Mouse (Mus musculus) granulocyte monocyte progenitor cell, adult 5-6 weeks (primary cell): Measurements from ENCODE around the gene Acoxl. TPM values are rescaled to one million over a fixed set of nuclear protein-coding genes. Genes with fewer than 3 reads are reported as not detected.

Source experiments
- ATAC-seq: replicated peaks from 2 replicates; pipeline ENCODE4 v1.8.0; 2016; ENCODE audit warnings: mild to moderate bottlenecking, moderate TSS enrichment, inconsistent platforms; ENCODE audit not compliant: poor library complexity, severe bottlenecking
- total RNA-seq, 2 experiments: library from RNA; stranded (forward) in 1 of 2; stranded (reverse) in 1 of 2; fragments of 200-712, 200-1000 nt in 1 of 2; fragments of >200 nt in 1 of 2; fragmentation: Nextera tagmentation in 1 of 2; gene quantifications; 2 replicates each; pipeline ENCODE4 v1.2.3; 2014 to 2017

The Acoxl gene
- total RNA-seq, 2 experiments from 2014 or later: not detected

DNA sequence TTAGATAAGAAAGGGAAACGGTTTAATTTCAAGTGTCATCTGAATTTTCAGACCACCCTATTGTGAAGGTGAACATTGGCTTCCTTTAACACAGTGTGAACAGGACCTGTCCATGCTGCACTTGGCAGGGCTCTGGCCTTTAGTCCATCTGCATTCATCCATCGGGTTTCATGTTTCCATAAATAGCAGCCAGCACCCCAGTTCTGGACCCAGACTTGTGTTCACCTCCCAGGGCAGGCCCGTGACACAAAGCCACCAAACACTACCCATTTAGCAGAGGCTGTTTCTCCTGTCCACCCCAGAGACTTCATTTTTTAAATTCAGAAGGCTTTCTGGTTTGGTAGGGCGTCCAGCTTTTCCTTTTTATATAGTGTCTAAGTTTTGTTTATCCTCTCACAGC lies 92.9 kb downstream of the Acoxl start:
- ATAC-seq: no peak

DNA sequence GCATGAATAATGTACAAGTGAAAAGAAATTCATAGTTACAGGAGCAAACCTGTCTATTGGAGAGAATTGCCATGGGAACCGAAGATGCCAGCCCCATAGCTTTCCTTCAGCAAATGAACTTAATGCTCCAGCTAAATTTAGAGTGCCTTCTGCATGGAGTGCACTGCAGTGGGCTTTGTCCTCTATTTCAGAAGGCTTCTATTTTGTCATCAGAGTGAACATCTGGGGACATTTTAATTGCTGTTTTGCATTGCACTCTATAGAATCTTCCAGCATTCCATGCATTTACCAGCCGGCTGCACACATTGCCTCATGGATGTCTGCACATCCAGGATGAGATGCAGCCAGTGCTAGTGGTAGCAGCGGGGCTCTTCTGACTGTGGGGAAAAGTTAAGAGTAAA lies 94.9 kb downstream of the Acoxl start:
- no peak for ATAC-seq

DNA sequence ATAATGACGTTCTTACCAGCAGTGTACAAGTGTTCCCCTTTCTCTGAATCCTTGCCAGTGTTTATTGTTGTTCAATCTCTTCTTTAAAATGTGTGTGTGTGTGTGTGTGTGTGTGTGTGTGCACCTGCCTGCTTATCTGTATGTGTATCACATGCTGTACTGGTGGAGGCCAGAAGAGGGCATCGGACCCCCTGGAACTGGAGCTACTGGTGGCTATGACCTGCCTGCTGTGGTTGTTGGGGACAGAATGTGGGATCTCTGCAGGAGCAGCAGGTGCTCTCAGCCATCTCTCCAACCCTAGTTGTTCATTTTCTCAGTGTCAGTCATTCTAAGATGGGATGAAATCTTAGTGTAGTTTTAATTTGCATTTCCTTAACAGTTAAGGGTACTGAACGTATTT lies 98.4 kb downstream of the Acoxl start:
- peak; percentile 35; the same call in 1 of the 2 replicates for ATAC-seq

DNA sequence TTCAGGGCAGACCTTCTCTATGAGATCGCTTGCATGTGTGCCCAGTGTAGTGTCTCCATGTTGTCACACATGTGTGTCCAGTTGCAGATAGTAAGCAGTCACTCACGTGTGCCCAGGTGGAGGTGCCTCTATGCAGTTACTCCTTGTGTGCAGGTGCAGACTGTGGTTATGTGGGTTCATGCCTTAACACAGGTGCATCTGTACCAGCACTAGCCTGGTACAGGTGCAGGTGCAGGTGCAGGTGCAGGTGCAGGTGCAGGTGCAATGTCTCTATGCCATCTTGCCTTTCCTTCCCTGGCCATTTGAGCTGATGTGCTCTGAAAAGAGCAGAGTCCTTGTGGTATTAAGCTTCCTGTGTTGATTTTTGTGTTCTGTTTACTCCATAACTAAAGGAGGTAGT lies 100.5 kb downstream of the Acoxl start:
- no peak for ATAC-seq

DNA sequence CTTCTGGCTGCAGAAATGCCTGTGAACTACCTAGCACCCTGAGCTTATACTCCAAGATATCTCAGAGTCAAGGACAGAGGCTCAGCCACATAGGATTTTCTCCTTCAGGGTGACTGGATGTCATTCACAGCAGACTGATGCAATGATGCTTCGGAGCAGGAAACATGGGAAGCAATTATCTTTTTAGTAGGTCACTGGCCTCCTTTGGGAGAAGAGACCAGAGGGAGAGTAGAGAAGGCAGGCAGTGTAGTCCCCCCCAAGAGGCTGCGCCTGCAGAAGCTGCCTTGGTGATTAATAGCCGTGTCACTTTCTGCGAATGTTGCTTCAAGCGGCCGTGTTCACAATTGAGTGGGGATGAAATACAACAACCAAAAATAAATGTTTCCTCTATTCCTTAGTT lies 121.9 kb downstream of the Acoxl start:
- no peak for ATAC-seq

DNA sequence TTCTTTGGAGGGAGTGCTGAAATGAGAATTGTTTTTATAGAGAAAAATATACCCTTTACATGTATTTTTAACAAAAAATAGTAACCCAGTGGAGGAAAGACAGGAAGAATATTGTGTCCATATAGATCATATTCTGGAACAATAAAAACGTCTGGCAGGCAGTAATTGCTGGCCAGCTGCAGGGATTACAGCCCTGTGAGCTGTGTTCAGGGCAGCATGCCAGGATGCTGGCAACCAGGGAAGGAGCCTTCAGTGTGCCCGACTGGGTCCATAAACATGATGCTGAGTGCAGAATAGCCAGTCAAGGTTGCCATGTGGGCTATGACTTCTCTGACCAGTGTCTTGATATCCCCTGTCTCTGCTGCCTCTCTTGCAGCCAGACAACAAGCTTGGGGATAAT lies 122.5 kb downstream of the Acoxl start:
- no peak for ATAC-seq

DNA sequence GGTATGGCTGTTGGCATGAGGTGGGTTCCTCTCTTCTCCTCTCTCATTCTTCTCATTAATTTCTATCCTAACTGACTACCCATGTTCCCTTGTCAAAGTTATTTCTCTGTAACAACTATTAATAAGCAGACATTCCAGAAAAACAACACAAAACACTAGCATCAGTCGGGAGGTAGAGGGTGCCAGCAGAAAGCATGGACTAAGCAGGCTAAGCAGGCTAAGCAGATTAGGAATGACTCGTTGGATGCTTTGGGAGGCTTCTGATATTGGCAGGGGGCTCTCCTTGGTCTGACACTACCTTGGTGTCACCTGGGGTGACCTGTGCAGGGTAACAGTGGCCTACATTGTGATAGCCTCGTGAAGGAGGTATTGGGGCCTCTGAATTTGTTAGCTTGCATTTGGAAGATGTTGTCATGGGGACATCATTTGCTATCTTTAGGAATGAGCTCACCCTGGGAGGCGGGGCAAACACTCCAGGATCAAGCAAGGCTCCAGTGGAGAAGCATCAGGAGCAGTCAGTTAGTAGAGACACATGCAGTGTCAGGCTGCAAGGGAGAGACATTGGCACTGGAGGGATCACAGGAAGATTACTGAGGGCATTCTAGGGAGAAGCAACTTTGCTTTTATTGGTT lies 123.2 kb downstream of the Acoxl start:
- no peak for ATAC-seq

DNA sequence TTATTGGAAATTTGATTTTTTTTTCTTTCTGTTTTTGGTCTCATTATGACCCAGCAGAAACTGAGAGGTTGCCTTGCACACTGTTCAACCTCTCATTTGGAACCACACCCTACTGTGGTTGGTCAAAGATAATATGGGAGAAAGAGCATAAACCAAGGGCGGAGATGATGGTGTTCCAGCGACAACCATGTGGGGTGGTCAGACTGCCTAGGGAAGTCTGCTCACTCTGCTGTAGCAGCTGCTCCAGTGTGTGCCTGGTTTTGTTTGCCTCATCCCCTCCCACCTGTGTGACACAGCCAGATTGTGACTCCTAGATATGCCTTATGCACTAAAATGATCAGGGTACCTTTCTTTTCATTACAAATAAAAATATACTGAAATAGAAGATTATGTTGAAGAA lies 130.3 kb downstream of the Acoxl start:
- no peak for ATAC-seq

DNA sequence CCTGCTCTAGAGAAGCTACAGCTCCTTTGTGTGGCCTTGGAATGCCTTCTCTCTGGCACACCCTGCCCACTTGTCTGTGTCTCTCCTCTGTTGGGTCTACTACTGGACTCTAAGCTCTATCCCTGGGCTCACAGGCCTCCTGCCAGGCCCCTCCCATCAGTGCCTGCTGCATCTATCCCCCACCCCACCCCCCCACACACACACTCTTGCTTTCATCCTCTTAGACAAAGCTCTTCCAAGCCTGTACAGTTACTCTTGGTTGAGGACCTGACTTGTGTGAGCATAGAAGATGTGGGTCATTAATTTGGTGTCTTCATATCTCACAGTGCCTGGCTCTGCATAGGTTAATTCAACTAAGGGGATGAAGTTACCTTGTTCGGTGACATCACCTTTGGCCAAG lies 137.6 kb downstream of the Acoxl start:
- ATAC-seq: no peak

DNA sequence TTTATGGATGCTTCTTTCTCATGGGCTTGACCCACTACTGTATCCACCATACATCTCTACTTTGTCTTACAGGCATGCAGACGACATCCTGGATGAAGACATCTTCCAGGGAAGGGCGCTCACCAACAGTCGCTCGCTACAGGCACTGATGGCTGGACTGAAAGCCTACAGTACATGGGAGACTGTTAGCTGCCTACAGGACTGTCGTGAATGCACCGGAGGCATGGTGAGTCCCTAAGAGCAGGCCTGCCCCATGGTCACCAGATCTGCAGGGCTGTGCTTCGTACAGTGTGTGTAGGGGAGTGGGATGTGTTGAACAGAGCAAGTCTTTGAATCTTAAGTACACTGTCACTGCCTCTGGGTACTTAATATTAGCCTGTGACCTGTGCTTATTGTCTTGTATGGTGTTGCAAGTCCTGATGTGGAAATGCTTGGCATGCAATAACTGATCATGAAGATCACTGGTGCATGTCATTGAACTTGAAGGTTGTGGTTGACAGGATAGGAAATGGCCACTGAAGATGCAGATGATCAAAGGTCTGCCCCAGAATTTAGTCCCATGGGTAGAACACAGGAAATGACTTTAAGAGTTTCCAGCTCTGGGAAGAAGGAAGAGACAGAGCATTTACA lies 140.0 kb downstream of the Acoxl start:
- ATAC-seq: no peak; the same call in 1 of the 2 replicates

DNA sequence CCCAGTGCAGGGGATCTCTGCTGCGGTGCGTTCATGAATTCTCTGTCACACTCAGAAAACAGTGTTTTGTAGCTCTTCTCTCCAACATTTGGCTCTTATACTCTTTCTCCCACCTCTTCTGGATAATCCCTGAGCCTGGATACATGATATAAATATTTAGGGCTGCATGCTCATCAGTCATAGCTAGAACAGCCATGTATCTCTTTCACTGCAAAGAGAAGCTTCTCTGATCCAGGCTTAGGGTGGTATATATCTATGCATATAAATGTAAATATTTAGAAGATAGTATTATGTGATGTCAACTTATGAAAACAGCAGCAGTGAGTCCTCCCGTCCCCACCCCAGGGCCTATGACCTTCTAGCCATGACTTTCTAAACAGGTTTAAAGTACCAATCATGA lies 143.9 kb downstream of the Acoxl start:
- ATAC-seq: no peak

DNA sequence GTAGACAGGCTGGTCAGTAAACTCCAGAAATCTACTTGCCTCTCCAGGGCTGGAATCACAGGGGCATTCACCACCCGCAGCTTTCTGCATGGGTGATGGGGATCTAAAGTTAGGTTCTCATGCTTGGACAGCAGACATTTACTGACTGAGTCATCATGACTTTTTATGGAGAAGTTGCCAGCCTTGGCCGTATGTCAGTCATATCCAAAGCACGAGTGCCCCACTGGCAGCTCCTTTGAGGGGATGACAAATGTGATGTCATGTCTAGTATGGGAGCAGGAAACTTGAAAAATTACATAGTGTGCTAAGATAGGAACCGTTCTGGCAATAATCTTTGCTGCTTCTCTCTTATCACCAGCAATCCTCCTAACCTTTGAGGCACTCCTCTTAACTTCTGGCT lies 144.6 kb downstream of the Acoxl start:
- no peak for ATAC-seq

DNA sequence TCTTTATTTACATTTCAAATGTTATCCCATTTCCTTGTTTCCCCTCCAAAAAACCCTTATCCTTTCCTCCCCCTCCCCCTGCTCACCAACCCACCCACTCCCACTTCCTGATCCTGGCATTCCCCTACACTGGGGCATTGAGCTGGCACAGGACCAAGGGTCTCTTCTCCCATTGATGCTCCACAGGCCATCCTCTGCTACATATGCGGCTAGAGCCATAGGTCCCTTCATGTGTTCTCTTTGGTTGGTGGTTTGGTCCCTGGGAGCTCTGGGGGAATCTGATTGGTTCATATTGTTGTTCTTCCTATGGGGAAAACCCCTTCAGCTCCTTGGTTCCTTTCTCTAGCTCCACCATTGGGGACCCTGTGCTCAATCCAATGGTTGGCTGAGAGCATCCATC lies 145.3 kb downstream of the Acoxl start:
- ATAC-seq: no peak

DNA sequence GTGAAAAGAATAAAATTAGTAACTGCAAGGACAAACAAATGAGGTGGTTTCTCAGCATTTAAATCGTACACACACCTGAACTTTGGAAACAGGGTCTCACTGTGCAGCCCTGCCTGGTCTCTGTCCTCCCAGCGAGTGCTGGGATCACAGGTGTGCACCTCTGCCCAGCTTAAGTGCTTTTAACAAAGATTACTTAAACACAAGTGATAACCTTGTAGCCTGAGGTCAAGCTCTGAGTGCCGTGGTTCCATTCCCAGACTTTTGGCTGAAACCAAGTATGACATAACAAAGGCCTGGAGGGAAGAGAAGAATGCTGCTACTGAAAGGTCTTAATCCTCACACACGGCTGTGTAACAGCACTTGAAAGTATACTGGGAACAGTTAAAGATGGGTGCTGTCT lies 149.0 kb downstream of the Acoxl start:
- ATAC-seq: no peak

DNA sequence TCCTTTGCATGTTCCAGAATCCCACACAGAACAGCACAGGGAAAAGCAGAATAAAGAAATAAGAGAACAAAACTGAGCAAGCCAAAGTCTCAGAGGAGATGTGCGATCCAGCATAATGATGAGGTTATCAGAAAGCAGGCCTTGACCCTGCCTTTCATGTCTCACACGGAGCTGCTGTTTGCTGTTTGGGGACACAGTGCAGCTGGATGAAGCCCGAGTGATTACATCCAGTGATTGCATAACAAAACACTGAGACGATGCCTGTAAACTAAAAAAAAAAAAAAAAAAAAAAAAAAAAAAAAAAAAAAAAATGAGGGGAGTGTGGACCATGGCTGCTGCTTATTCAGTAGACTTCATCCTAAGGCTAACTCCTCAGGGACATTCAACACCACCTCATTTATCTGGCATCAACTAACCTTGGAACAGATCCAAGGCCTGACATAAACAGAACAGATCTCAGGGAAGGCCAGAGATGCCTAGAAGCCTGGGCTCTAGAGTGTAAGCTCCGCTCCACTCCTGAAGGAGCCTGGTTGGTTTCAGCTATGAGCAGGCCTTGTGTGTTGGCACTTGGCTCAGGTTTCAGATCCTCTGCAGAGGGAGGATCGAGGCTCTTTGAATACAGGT lies 152.3 kb downstream of the Acoxl start:
- ATAC-seq: no peak

DNA sequence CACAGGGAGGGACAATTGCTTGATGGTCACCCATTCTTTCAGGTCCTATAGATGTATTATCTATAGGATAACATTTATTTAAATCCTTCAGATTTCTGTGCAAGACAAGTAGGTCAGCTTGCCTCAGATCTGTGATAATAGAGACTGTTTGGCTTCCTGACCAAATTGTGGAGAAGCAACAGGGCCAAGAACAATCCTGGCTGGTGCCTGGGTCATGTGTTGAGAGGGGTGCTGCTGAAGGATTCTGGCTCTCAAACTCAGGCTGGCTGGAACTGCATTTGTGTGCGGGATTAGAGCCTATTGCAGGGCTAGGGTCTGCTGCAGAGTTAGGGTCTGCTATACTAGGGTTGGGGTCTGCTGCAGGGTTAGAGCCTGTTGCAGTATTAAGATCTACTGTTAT lies 153.0 kb downstream of the Acoxl start:
- no peak for ATAC-seq

DNA sequence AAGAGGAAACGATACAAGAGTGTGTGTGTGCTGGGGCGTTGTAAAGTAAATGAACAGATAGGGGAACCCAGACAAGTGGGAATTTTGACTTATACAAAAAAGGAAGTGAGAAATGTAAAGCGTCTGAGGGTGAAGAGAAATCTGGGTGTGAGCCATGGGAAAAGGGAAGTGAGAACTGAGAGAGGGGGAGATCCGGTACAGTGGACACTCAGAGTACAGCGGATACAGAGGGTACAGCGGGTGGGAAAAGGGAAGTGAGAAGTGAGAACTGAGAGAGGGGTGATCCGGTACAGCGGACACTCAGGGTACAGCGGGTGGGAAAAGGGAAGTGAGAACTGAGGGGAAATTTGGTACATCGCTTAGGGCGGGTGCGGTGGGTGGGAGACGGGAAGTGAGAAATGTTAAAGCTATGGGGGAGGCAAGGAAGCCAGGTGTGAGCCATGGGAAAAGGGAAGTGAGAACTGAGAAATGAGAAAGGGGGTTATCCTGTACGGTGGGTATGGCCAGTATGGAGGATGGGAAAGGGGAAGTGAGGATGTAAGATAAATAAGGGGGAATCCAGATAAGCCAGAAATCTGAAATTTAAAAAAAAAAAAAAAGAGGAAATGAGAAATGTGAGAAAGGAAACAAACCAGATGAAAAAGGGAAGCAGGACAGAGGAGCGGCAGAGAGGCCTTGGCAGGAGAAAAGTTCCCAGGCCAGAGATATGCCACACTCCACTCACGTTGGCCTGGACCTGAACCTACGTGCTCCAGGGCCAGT lies 170.2 kb downstream of the Acoxl start:
- ATAC-seq: peak; percentile 96

DNA sequence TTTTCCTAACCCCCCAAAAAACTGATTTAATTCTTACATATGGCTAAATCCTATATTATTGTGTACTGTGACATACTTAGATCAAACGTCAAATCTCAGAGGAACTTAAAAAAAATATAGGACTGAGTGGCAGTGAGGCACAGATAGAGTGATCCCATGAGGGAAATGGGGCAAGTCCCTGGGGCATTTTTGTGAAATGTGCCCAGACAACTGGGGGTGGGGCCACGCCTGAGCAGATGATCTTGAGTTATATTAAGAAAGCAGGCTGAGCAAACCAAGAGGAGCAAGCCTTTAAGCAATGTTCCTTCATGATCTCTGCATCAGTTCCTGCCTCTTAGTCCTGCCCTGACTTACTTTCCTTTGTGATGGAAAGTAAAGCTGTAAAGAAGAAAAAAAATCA lies 175.9 kb downstream of the Acoxl start:
- no peak for ATAC-seq

DNA sequence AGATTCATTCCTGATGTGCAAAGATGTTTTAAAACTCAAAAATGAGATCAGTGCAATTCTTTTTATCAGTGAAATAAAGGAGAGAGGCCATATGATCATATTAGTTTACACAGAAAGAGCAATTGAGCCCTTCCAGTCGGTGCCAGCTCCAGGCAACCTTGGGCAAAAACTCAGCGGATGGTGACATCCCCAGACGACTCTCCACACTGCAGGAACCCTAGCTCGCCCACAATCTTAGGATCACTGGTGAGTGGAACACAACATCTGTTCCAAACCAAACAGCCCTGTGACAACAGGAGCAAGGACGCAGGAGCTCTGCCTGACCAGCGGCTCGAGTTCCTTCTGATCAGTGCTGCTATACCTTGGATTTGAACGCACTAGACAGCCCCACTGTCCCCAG lies 176.9 kb downstream of the Acoxl start:
- no peak for ATAC-seq

DNA sequence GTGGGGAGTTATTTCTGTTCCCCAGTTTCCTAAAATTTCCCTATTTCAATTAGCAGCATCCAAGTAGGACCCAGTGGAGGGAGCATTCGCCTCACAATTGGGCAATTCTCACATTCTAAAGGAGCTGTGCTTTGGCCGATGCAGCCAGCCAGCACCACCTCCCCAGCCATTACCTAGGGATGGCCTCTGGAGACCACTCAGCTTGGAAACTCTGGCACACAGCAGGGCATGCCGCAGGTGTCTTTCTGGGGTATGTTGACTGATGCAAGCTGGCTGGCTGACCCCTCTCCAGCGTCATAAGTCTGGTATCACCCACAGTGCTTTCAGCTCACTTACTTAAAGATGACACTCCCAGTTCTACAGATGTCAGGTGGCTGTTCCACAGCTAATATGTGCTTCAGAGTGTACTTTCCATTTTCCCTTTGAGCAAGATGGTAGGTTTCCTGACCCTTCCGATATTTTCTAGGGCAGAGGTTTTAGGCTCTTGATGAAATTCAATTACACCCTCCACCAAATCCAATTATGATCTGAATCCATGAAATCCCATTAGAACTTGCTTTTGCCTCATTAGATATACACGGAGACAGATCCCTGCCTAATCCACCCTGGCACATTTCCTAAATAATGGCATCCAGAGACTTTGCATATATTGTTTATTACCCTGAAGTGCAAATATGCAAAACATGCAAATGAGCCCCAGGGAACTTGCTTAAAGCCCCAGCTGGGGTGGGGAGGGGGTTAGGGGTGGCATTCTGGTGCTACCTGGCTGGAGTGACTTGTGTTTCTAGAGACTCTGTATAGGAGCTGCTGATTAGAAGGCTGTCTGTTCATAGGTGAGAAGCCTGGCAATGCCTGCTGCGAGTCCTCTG lies 181.6 kb downstream of the Acoxl start:
- no peak for ATAC-seq

DNA sequence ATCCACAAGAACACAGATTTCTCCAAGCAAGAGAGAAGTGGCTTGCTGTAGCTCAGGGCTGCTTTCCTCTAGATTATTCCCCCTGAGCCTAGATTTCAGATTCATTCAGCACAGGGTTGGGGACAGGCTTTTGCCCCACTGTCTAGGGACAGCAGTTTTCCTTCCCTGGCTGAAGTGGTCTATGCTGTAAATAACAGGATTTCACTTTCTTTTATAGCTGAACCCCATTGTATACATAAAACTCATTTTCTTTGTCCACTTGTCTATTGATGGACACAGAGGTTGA lies 182.2 kb downstream of the Acoxl start:
- ATAC-seq: no peak
